Mouse (Mus musculus) heart, postnatal 36 days (tissue): Measurements from ENCODE around the gene Zfp563. TPM values are rescaled to one million over a fixed set of nuclear protein-coding genes. Genes with fewer than 3 reads are reported as not detected.

Experiments used
- DNase-seq, 2 experiments: peaks; one replicate each; pipeline ENCODE4 v3.0.0; 2021 to 2022
- intact Hi-C: fragments of 180-260 bp; cut with DNase I; formaldehyde crosslinking; loops from one replicate; pipeline ENCODE4 v1.15.1; 2025
- total RNA-seq, 2 experiments: library from RNA; stranded (reverse); gene quantifications; 2 replicates each; pipeline ENCODE4 v1.2.3; 2021

Gene Zfp563
- 1 to 10 TPM; 5.9 to 7.9 TPM for total RNA-seq

DNA sequence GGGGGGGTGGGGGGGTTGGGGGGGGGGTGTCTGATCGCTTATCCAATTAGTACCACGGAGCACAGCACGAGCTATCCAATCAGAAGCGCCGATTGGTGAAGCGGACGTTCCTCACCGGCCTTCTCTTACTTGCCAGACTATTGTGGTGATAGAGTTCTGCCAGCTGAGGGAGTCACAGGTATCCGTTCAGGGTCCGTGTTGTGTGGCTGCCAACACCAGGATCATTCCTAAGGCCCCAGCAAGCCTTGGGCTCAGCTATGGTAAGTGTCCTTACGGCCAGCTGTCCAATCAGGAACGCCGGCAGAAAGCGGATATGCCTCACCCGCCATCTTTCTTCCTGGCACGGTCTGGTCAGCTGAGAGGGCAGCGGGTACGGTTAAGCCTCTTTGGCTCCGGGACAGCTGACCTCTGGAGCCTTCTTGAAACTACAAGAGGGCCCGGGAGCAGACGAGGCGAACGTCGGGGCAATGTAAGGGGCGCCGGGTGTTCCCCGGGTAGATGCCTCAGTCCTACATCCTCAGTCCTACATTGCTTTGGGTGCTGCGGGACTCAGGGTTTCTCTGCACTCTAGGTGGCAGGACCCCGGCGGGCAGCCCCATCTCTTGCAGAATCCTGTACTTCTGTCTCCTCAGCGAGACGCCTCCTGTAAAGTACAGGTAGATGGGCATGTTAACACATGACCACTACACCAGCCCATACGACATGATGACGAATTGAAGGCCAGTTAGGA lies at the start of gene Zfp563:
Gene Zfp563, plus strand, starts transcription at position 91 of the 730 bp plus-strand sequence.
- peak; percentile 95 for DNase-seq
- intact Hi-C loops: no loop called here

DNA sequence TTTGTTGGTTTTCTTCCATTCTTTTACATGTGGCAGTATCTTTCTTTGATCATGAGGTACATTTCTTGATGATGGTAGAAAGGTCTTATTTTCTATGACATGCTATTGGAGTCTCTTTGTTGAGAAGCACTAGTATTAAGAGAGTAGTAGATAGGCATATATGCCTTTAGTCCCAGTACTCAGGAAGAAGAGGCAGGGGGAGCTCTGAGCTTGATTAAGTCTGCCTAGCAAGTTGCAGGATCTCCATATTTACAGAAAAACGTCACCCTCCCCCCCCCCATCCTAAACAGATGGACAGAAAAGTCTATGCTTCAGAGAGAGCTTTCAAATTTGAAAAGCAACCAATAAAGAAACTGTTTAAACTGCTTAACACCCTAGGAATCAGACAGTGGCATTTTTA lies 30.3 kb upstream of the Zfp563 start:
- intact Hi-C loops: no loop called here
- DNase-seq: no peak

DNA sequence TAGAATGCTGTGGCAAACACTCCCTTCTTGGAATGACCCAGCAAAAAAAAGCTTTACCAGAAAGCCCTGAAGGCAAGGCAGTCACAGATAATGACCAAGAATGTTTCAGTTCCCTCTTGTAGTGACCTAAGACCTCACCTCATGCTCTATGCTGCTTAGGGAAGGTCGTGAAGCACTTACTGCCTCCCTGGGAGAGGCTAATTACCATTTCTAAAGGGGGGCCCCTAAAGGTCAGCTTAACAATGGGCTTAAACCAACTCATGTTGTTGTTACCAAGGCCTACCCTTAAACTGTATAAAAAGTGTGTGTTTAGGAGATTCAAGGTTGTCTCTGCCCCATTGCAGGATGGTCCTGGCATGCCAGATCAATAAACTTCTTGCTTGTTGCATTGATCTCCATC lies 26.1 kb upstream of the Zfp563 start:
- intact Hi-C loops: no loop called here

DNA sequence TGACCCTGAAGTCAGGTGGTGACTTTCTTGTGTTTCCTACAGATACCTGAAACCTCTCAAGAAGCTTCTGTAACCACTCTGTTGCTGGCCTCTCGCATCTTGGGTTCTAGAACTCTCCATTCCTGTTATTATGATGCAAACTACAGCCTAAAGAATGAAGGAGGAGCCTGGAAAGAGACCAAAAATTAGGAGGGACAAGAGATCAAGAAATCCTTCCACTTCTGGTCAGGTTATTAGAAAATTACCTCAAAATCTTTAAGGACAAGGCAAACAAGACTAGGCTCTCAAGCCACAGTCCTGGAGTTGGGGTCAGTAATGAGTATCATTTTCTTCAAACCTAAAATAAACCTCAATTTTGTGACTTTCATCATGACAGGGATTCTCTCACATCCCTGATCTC lies 21.2 kb upstream of the Zfp563 start, which contains the start of gene 4921501E09Rik:
Gene 4921501E09Rik, minus strand, starts transcription at position 101 of the 400 bp plus-strand sequence.
- intact Hi-C loops: no loop called here
- DNase-seq: no peak

More for the DNA sequence above, 26.1 kb upstream of the Zfp563 start:
- no peak for DNase-seq

DNA sequence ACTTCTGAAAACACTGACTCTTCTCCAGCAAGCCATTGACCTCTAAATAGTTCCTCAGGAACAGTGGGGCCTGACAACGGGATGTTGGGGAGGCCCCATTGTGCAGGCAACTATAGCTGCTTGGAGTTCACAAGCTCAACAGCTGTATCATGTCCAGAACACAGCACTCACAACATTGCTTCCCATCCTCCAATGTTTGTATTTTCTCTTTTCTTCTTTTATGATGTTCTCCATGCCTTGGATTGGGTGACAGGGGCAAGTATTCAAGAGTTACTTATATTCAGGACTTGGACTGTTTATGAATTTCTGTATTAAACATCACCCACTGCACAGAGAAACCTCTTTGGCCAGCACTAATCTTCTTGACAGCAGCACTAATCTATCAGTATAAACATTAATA lies 2.5 kb downstream of the Zfp563 start:
- no peak for DNase-seq
- intact Hi-C loops: loop anchor here (2.0 to 10.0 kb wide), 3 partner anchors 99 to 303 kb away; partner anchors contain the start of genes Zfp101, Zfp870 and Zfp952

DNA sequence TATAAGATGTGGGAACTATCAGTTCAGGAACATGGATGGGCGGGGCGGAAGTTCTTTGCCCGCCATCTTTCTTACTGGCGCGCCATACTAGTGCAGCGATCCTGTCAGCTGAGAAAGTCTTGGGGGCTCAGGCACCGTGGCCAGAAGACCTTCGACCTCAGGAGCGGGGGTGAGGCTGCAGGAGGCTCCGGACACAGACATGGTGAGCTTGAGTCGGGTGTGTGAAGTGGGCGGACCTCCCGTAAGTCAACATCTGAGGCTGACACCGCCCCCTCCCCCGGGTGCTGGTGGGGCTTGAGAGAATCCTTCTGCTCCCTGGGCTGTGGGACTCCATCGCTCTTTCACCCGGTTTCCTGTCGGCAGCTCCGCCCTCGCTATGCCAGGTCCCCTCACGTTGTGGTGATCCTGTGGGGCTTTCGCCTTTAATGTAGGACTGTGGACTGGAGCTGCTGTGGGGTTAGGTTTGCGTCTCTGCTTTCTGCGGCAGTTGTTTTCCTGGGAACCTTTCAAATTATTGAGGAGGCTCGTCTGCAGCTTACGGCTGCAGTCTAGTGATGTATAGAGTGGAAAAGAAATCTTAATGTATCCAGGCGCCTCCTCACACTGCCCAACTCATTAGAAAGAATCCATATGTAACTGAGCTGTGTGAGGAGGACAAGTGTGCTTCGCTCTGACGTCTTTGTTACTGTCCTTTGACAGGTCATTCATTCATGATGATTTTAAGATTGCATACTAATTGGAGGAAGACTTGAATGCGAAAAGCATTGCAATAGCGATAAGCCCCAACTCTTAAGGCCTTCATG lies 3.5 kb downstream of the Zfp563 start:
- peak; percentile 81 to 85 for DNase-seq
- intact Hi-C loops: loop anchor here (2.0 to 10.0 kb wide), 3 partner anchors 100 to 302 kb away; partner anchors contain the start of genes Zfp101, Zfp870 and Zfp952

DNA sequence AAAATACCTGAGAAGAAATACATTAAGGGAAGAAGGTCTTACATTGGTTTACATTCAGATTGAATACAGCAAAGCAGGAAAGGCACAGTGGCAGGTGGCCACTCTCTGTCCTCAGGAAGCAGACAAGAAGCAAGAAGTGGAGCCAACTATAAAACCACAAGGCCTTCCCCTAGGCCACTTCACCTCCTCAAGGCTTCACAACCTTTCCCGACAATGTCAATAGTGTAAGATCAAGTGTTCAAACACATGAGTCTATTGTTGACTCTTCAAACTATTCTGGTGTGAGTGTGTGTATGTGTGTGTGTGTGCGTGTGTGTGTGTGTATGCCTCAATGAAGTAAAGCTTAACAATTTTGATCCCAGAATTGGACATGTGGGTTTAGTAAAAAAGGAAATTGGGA lies 8.3 kb downstream of the Zfp563 start:
- intact Hi-C loops: loop anchor here (10.0 kb wide), 1 partner anchor 297 kb away; the partner anchor contains the start of gene Zfp101

DNA sequence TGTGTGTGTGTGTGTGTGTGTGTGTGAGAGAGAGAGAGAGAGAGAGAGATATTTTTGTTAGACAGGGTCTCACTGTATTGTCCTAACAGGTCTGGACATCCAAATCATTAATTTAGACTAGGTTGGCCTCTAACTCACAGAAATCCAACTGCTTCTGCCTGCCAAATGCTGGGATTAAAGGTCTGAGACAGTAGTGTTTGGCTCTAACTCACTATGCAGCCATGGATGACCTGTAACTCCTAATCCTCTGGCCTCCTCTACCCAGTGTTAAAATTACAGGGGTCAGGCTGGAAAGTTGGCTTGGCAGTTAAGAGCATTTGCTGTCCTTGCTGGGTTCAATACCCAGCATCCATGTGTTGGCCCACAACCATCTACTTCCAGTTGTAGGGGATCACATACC lies 35.4 kb downstream of the Zfp563 start:
- DNase-seq: no peak
- intact Hi-C loops: no loop called here

More for the DNA sequence above, 8.3 kb downstream of the Zfp563 start:
- DNase-seq: no peak

DNA sequence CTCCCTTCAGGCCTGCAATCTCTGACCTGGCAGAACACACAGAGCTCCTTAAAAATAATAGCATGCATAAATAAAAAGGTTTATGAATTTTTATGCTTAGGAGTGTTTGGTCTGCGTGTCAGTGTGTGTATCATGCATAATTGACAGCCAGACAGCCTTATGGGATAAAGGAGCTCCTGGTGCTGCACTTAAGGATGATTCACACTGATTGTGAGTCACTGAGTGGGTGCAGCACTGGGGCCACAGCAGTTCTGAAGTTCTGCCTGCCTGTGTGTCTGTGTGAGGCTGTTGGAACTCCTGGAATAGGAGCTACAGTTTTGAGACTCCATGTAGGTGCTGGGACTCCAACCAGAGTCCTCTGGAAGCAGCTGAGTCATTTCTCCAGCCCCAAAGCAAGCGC lies 37.1 kb downstream of the Zfp563 start:
- intact Hi-C loops: no loop called here
- DNase-seq: no peak

DNA sequence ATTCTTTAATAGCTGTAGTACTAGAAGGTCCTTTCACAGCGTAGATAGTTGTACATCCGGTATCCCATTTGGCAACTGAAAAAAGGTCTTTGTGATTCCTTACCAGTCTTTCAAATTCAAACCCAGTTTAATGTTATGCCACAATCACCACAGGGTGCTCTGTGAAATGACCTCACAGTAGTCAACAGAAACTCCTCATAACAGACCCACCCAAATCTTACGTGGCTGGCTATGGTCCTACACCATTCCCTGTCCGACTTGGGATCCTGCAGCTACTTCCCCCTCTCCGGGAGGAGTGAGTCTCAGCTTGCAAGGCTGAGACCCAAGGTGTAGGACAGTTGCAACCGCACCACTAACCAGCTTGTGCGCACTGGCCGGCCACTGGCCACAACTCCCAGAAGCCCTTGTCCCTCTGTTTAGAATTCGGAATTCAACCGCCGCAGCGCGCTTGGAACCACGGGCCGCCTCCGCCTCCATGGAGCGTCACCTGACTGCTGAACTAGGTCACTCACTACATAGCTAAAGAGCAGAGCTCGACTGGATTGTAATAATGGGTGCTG lies 50.2 kb downstream of the Zfp563 start, which contains the start of gene Morc2b:
Gene Morc2b, minus strand, starts transcription at position 423 of the 560 bp plus-strand sequence.
- intact Hi-C loops: no loop called here
- no peak for DNase-seq

Other genes with a start within 250 kb of the Zfp563 start
- gene Zfp870, start 197.7 kb upstream of the Zfp563 start, total RNA-seq: 1 to 10 TPM; 6.5 to 9.9 TPM
- gene Cyp4f14, start 172.0 kb upstream of the Zfp563 start, total RNA-seq: not detected
- gene Cyp4f13, start 141.9 kb upstream of the Zfp563 start, total RNA-seq: 10 to 100 TPM; 12.5 to 15.2 TPM
- 1 to 10 TPM; 1.7 to 2.4 TPM for gene Zfp472, start 123.5 kb upstream of the Zfp563 start, total RNA-seq
- 1 to 10 TPM; 5.9 to 7.1 TPM for gene Zfp952, start 96.2 kb upstream of the Zfp563 start, total RNA-seq
- gene Zfp763, start 55.9 kb upstream of the Zfp563 start, total RNA-seq: 1 to 10 TPM; 4.1 to 5.3 TPM
- not detected for gene 4921501E09Rik, start 21.3 kb upstream of the Zfp563 start, total RNA-seq
- gene Morc2b, start 50.4 kb downstream of the Zfp563 start, total RNA-seq: under 1 TPM in 1 of 2 experiments, not detected in 1; 0.14 TPM
- not detected for gene Olfr55, start 79.1 kb downstream of the Zfp563 start, total RNA-seq
- not detected for gene Olfr239, start 102.0 kb downstream of the Zfp563 start, total RNA-seq
- under 1 TPM; 0.05 to 0.11 TPM for gene Olfr1564, start 132.4 kb downstream of the Zfp563 start, total RNA-seq
- 1 to 10 TPM; 8.8 to 9.6 TPM for gene Zfp955a, start 165.8 kb downstream of the Zfp563 start, total RNA-seq
- gene Olfr63, start 175.4 kb downstream of the Zfp563 start, total RNA-seq: not detected
- gene Zfp955b, start 200.2 kb downstream of the Zfp563 start, total RNA-seq: 10 to 100 TPM; 11.8 to 13.3 TPM